In genomic region chrX:94123059-94123839, GRCm38 (mm10) we compare ENCODE assay signal across 8 mouse cellular contexts. TPM values are rescaled to one million over a fixed set of nuclear protein-coding genes. Genes with fewer than 3 reads are reported as not detected.
DNase-seq lines count a peak whose midpoint lies in the region; ATAC-seq and TF ChIP-seq lines count a peak whose summit lies in the region.

Zfx (minus strand) TSS chrX:94123702.

- H3K4me1 ChIP-seq in E14TG2a.4 (replicated peaks; ENCODE audit: low read depth, low read length), result peaks cover 22% of the 10 kb centered on the region
- peaks cover 10% of the 10 kb centered on the region for H3K4me1 ChIP-seq in forebrain, embryonic 13.5 days
- peaks cover 3% of the 10 kb centered on the region; the same call in 1 of the 2 replicates for H3K4me1 ChIP-seq in heart, embryonic 16.5 days (ENCODE audit: control insufficient read depth, insufficient read depth, low read length)
- peaks cover 8% of the 10 kb centered on the region for H3K4me1 ChIP-seq in liver, embryonic 16.5 days (ENCODE audit: control insufficient read depth, low read depth, low read length)
- H3K4me1 ChIP-seq in neural tube, embryonic 11.5 days (ENCODE audit: control insufficient read depth, insufficient read depth, low read length), result no peaks in the 10 kb centered on the region
- H3K4me1 ChIP-seq in stomach, postnatal 0 days (replicated peaks; ENCODE audit: control insufficient read depth, insufficient read depth), result no peaks in the 10 kb centered on the region

- no peaks in the 10 kb centered on the region for H3K36me3 ChIP-seq in E14TG2a.4 (ENCODE audit: insufficient read depth, low read length)
- no peaks in the 10 kb centered on the region for H3K36me3 ChIP-seq in forebrain, embryonic 13.5 days (ENCODE audit: poor library complexity, severe bottlenecking)
- no peaks in the 10 kb centered on the region for H3K36me3 ChIP-seq in heart, embryonic 16.5 days (ENCODE audit: control insufficient read depth, insufficient read depth)
- H3K36me3 ChIP-seq in liver, embryonic 16.5 days (ENCODE audit: control insufficient read depth, insufficient read depth), result no peaks in the 10 kb centered on the region
- H3K36me3 ChIP-seq in neural tube, embryonic 11.5 days (ENCODE audit: control insufficient read depth, insufficient read depth, low read length), result no peaks in the 10 kb centered on the region
- H3K36me3 ChIP-seq in stomach, postnatal 0 days (ENCODE audit: control insufficient read depth, insufficient read depth, low read length), result no peaks in the 10 kb centered on the region

- peak within 1 kb of the TSS; percentile 82 for H3K4me3 ChIP-seq in E14TG2a.4 (replicated peaks; ENCODE audit: low read length)
- H3K4me3 ChIP-seq in forebrain, embryonic 13.5 days, result peak within 1 kb of the TSS; percentile 57
- H3K4me3 ChIP-seq in heart, embryonic 16.5 days (ENCODE audit: low read length), result peak within 1 kb of the TSS; percentile 69
- H3K4me3 ChIP-seq in liver, embryonic 16.5 days (ENCODE audit: low read depth, low read length), result peak within 1 kb of the TSS; percentile 74
- H3K4me3 ChIP-seq in neural tube, embryonic 11.5 days (ENCODE audit: low read depth, low read length), result peak within 1 kb of the TSS; percentile 60
- peak within 1 kb of the TSS; percentile 59 for H3K4me3 ChIP-seq in stomach, postnatal 0 days (ENCODE audit: low read depth, low read length)

- TF ChIP-seq EP300 in stomach, postnatal 0 days (optimal IDR thresholded peaks at IDR 0.05), result no peak

- peak within 1 kb of the TSS; percentile 99 for H3K27ac ChIP-seq in forebrain, embryonic 13.5 days
- peak within 1 kb of the TSS; percentile 99 for H3K27ac ChIP-seq in heart, embryonic 16.5 days (ENCODE audit: low read length)
- peak within 1 kb of the TSS; percentile 98 for H3K27ac ChIP-seq in liver, embryonic 16.5 days (ENCODE audit: low read length)
- H3K27ac ChIP-seq in neural tube, embryonic 11.5 days (ENCODE audit: low read depth, low read length), result peak within 1 kb of the TSS; percentile 100
- H3K27ac ChIP-seq in stomach, postnatal 0 days (replicated peaks), result peak within 1 kb of the TSS; percentile 99

- H3K4me2 ChIP-seq in forebrain, embryonic 13.5 days, result peak within 1 kb of the TSS; percentile 73
- H3K4me2 ChIP-seq in heart, embryonic 16.5 days (ENCODE audit: low read depth, low read length), result peak within 1 kb of the TSS; percentile 59
- peak within 1 kb of the TSS; percentile 76 for H3K4me2 ChIP-seq in liver, embryonic 16.5 days (ENCODE audit: low read depth, low read length)
- H3K4me2 ChIP-seq in neural tube, embryonic 11.5 days (ENCODE audit: low read depth), result peak within 1 kb of the TSS; percentile 40
- H3K4me2 ChIP-seq in stomach, postnatal 0 days (replicated peaks; ENCODE audit: low read depth), result peak within 1 kb of the TSS; percentile 50

- peak; percentile 8; the same call in 1 of the 2 replicates for ATAC-seq in cerebellum, adult (ENCODE audit: insufficient number of reproducible peaks, low FRiP score, low TSS enrichment)
- ATAC-seq in forebrain, embryonic 13.5 days, result peak; percentile 88
- peak; percentile 85 for ATAC-seq in heart, embryonic 16.5 days (replicated peaks; ENCODE audit: extremely low read depth, insufficient read depth, low FRiP score)
- ATAC-seq in liver, embryonic 16.5 days (ENCODE audit: low read depth), result peak; percentile 78
- peak; percentile 83 for ATAC-seq in neural tube, embryonic 11.5 days (ENCODE audit: insufficient read depth, low FRiP score, low TSS enrichment)
- ATAC-seq in stomach, postnatal 0 days (ENCODE audit: low FRiP score, low TSS enrichment), result peak; percentile 84

- no peaks in the 10 kb centered on the region for H3K9me3 ChIP-seq in E14TG2a.4 (ENCODE audit: low read length)
- no peaks in the 10 kb centered on the region for H3K9me3 ChIP-seq in forebrain, embryonic 13.5 days (replicated peaks)
- no peaks in the 10 kb centered on the region for H3K9me3 ChIP-seq in heart, embryonic 16.5 days (replicated peaks; ENCODE audit: control insufficient read depth, low read length)
- H3K9me3 ChIP-seq in liver, embryonic 16.5 days (replicated peaks; ENCODE audit: control insufficient read depth, low read length), result no peaks in the 10 kb centered on the region; the same call in 1 of the 2 replicates
- H3K9me3 ChIP-seq in neural tube, embryonic 11.5 days (ENCODE audit: control insufficient read depth, low read length), result no peaks in the 10 kb centered on the region
- H3K9me3 ChIP-seq in stomach, postnatal 0 days (ENCODE audit: control insufficient read depth, low read length), result no peaks in the 10 kb centered on the region

- peak; percentile 59 to 86 for DNase-seq in kidney, postnatal 25 days
- peak; percentile 61 for DNase-seq in neural tube, embryonic 11.5 days (ENCODE audit: low spot score)
- DNase-seq in stomach, postnatal 0 days (ENCODE audit: low spot score), result peak; percentile 80

- H3K9ac ChIP-seq in forebrain, embryonic 13.5 days, result peak within 1 kb of the TSS; percentile 88
- H3K9ac ChIP-seq in heart, embryonic 16.5 days (ENCODE audit: low read length), result peak within 1 kb of the TSS; percentile 94
- H3K9ac ChIP-seq in liver, embryonic 16.5 days (ENCODE audit: low read depth, low read length), result peak within 1 kb of the TSS; percentile 87
- peak within 1 kb of the TSS; percentile 97 for H3K9ac ChIP-seq in neural tube, embryonic 11.5 days (ENCODE audit: low read length)
- peak within 1 kb of the TSS; percentile 94 for H3K9ac ChIP-seq in stomach, postnatal 0 days (ENCODE audit: low read length)

- WGBS in forebrain, embryonic 13.5 days, result 12% methylated on average over 19 of the region's 82 CpGs
- WGBS in heart, embryonic 16.5 days, result 18% methylated on average over 36 of the region's 82 CpGs
- 20% methylated on average over 56 of the region's 82 CpGs for WGBS in liver, embryonic 16.5 days (ENCODE audit: insufficient replicate concordance)
- 16% methylated on average over 31 of the region's 82 CpGs for WGBS in neural tube, embryonic 11.5 days
- WGBS in stomach, postnatal 0 days, result 14% methylated on average over 24 of the region's 82 CpGs

- no peaks in the 10 kb centered on the region for H3K27me3 ChIP-seq in E14TG2a.4 (ENCODE audit: insufficient read depth, low read length)
- H3K27me3 ChIP-seq in forebrain, embryonic 13.5 days, result peaks cover 26% of the 10 kb centered on the region
- H3K27me3 ChIP-seq in heart, embryonic 16.5 days (ENCODE audit: control insufficient read depth, insufficient read depth, low read length), result peaks cover 36% of the 10 kb centered on the region
- H3K27me3 ChIP-seq in liver, embryonic 16.5 days (ENCODE audit: control insufficient read depth, insufficient read depth, low read depth, low read length), result no peaks in the 10 kb centered on the region; the same call in 1 of the 2 replicates
- H3K27me3 ChIP-seq in neural tube, embryonic 11.5 days (ENCODE audit: control insufficient read depth, insufficient read depth, low read length), result peaks cover 11% of the 10 kb centered on the region
- no peaks in the 10 kb centered on the region for H3K27me3 ChIP-seq in stomach, postnatal 0 days (ENCODE audit: control insufficient read depth, insufficient read depth, low read length)

- TF ChIP-seq CTCF in E14TG2a.4 (conservative IDR thresholded peaks at IDR 0.05; ENCODE audit: low read length), result no peak
- TF ChIP-seq CTCF in stomach, postnatal 0 days (IDR thresholded peaks at IDR 0.05; ENCODE audit: low read depth), result no peak

RNA-seq across cellular contexts. Expression of gene Zfx, which starts in this region (rescaled TPM):
- 30.1 and 32.4 TPM in 2 replicates for polyA plus RNA-seq in forebrain, embryonic 13.5 days (2015; fragmentation: Nextera tagmentation; extraction: Ambion mirVana)
- polyA plus RNA-seq in heart, embryonic 16.5 days (2015; fragmentation: Nextera tagmentation; extraction: Ambion mirVana), result 19.8 and 20.8 TPM in 2 replicates
- polyA plus RNA-seq in liver, embryonic 16.5 days (2015; fragmentation: Nextera tagmentation; extraction: Ambion mirVana), result 12.7 TPM in 2 replicates
- polyA plus RNA-seq in neural tube, embryonic 11.5 days (2014; fragmentation: Nextera tagmentation; extraction: Ambion mirVana), result 24.7 and 32.9 TPM in 2 replicates
- 11.8 and 12.7 TPM in 2 replicates for polyA plus RNA-seq in stomach, postnatal 0 days (2015; fragmentation: Nextera tagmentation; extraction: Ambion mirVana)

Comparison
In these comparisons a context has a peak if more than half of its experiments do, and no peak if none do; other contexts are left out.
1. Peak in every context shown above with its lines: DNase-seq, ATAC-seq, H3K4me3 ChIP-seq and H3K27ac ChIP-seq.
2. ATAC-seq: peak in every context shown above with its lines; median percentile 88 in forebrain, embryonic 13.5 days; 85 in heart, embryonic 16.5 days; 84 in stomach, postnatal 0 days; 83 in neural tube, embryonic 11.5 days; 78 in liver, embryonic 16.5 days; 8 in cerebellum, adult.